Mouse (Mus musculus): Measurements from ENCODE around the gene Kifc3. TPM values are rescaled to one million over a fixed set of nuclear protein-coding genes. Genes with fewer than 3 reads are reported as not detected.
"Not testable (repeated sequence)": the region's sequence is repeated elsewhere in the genome, so short reads cannot be mapped to it uniquely, and the experiment has no call there.

Gene Kifc3
- polyA plus RNA-seq, 1 experiment from 2014 or later: 17.9 TPM

DNA sequence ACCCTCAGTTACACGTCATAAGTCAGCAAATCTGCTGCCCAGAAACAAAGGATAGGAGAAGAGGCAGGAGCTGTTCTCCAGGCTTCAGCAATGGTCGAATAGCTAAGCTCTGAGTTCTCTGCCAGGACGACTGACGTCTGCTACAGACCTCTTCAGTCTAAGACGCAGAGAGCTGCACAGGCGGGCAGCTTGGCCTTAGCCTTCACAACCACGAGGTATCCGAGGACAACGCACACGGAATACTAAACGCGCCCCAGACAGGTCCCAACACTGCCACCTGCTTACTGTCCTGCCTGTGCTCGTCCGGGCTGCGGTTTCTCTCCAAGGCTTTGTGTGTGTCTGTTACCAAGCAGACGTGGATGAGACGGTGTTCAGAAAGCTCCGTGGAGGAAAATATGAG is 26.8 kb downstream of the Kifc3 start:
- no peaks in the 10 kb centered on the region for H3K9me3 ChIP-seq (replicated peaks)
- H3K27me3 ChIP-seq: no peaks in the 10 kb centered on the region
- H3K27ac ChIP-seq (replicated peaks): peak overlapping the region; percentile 60
- no peak overlapping the region for H3K9ac ChIP-seq
- no peak overlapping the region for H3K4me3 ChIP-seq (replicated peaks)
- ATAC-seq (ENCODE audit: insufficient number of reproducible peaks, low FRiP score, low TSS enrichment, low read depth): peak; percentile 41; the same call in 1 of the 2 replicates
- WGBS: 45% methylated on average over 18 of the region's 18 CpGs
- no peaks in the 10 kb centered on the region for H3K36me3 ChIP-seq
- 0 out of 2 replicates have a peak, but pooled peaks cover 4% of the 10 kb centered on the region for H3K4me1 ChIP-seq
- H3K4me2 ChIP-seq (replicated peaks): no peak overlapping the region; the same call in 1 of the 2 replicates

DNA sequence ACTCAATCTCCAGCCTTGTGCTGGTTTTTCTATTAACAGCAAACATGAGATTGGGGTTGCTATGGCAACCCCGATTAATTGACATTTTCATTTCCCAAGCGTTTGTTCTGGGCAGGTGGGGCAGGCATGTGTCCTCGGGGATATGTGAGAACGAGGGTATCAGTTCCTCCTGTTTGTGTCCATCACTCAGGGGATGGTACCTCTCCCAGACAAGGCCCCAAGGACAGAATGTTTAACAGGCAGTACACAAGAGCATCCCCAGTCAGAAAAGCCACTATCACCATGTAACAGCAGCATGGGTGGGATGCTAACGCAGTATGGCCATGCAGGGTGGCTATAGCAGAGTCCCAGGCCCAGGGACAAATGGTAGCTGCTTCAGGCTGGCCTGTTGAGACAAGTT is 27.3 kb downstream of the Kifc3 start:
- no peaks in the 10 kb centered on the region for H3K27me3 ChIP-seq
- no peak for ATAC-seq (ENCODE audit: insufficient number of reproducible peaks, low FRiP score, low TSS enrichment, low read depth)
- H3K4me1 ChIP-seq: 0 out of 2 replicates have a peak, but pooled peaks cover 4% of the 10 kb centered on the region
- no peak overlapping the region for H3K4me2 ChIP-seq (replicated peaks)
- no peak overlapping the region for H3K9ac ChIP-seq
- H3K9me3 ChIP-seq (replicated peaks): no peaks in the 10 kb centered on the region
- H3K4me3 ChIP-seq (replicated peaks): no peak overlapping the region
- H3K27ac ChIP-seq (replicated peaks): 0 out of 2 replicates have a peak overlapping the region, but pooled peaks have one; percentile 60
- H3K36me3 ChIP-seq: no peaks in the 10 kb centered on the region
- WGBS: 52% methylated on average over 5 of the region's 5 CpGs

DNA sequence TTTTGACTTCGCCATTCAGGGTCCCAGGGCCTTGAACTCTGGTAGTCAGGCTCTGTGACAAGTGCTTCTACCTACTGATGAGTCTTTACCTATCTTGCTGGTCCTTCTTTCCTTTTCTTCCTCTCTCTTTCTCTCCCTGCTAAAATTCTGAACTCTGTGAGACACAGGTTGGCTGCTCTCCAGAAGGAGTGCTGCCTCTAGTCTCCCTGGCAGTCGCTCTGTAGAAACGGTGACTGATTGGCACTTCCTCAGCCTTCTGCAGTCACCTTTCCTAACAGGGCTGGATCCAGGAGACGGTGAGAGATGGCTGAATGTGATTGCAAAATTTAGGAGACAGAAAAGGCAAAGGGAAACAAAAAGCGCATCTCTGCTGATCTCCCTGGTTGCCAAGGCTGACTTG is 30.2 kb downstream of the Kifc3 start:
- ATAC-seq (ENCODE audit: insufficient number of reproducible peaks, low FRiP score, low TSS enrichment, low read depth): no peak
- no peaks in the 10 kb centered on the region for H3K9me3 ChIP-seq (replicated peaks)
- H3K4me2 ChIP-seq (replicated peaks): no peak overlapping the region
- 60% methylated on average over 5 of the region's 5 CpGs for WGBS
- no peak overlapping the region for H3K27ac ChIP-seq (replicated peaks)
- 0 out of 2 replicates have a peak, but pooled peaks cover 4% of the 10 kb centered on the region for H3K4me1 ChIP-seq
- no peak overlapping the region for H3K9ac ChIP-seq
- no peaks in the 10 kb centered on the region for H3K27me3 ChIP-seq
- H3K36me3 ChIP-seq: no peaks in the 10 kb centered on the region
- no peak overlapping the region for H3K4me3 ChIP-seq (replicated peaks)

DNA sequence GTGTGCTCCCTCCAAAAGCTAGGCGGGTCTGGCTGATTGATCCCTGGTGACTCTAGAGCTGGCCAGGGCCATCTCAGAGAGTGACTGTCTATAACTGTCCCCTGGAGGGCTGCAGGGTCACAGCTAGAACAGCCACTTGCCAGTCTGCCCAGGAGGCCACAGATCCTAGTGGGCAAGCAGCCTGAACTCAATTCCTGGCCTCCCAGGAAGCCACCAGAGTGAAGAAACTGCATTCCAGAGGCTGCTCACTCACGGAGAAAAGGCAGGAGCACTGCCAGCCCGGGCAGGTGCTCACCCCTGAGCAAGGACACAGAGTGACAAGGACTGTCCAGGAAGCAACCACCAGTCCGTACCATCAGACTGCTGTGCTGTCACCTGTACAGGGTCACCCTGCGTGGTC is 34.9 kb downstream of the Kifc3 start:
- Histone ChIP-seq H3K4me3 (replicated peaks) (no peak overlapping the region), H3K9me3 (replicated peaks) (no peaks in the 10 kb centered on the region), H3K27me3 (no peaks in the 10 kb centered on the region), H3K36me3 (no peaks in the 10 kb centered on the region), H3K27ac (replicated peaks) (no peak overlapping the region), H3K4me2 (replicated peaks) (no peak overlapping the region), H3K4me1 (no peaks in the 10 kb centered on the region), H3K9ac (no peak overlapping the region)
- ATAC-seq (ENCODE audit: insufficient number of reproducible peaks, low FRiP score, low TSS enrichment, low read depth): no peak
- 55% methylated on average over 5 of the region's 5 CpGs for WGBS

DNA sequence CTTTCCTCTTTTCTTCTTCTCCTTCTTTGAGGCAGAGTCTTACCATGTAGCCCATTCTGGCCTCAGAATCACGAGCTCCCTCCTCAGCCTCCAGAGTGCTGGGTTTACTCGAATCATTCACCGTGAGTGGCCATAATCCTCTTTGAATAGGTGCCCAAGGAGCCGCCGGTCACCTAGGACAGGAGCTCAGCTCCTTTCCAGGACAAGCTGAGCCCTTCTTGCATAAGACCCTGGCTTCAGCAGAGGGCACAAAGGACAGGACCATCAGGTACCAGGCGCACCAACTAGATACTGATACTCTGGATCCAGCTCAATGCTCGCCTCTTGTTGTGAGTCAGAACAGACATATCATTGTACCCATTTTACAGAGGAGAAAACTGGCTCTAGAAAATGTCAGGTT is 36.2 kb downstream of the Kifc3 start:
- WGBS: 74% methylated on average over 7 of the region's 7 CpGs
- Histone ChIP-seq H3K9ac (no peak overlapping the region), H3K27me3 (no peaks in the 10 kb centered on the region), H3K4me3 (replicated peaks) (no peak overlapping the region), H3K4me2 (replicated peaks) (no peak overlapping the region), H3K27ac (replicated peaks) (no peak overlapping the region), H3K4me1 (no peaks in the 10 kb centered on the region), H3K36me3 (no peaks in the 10 kb centered on the region), H3K9me3 (replicated peaks) (no peaks in the 10 kb centered on the region)
- ATAC-seq (ENCODE audit: insufficient number of reproducible peaks, low FRiP score, low TSS enrichment, low read depth): no peak

DNA sequence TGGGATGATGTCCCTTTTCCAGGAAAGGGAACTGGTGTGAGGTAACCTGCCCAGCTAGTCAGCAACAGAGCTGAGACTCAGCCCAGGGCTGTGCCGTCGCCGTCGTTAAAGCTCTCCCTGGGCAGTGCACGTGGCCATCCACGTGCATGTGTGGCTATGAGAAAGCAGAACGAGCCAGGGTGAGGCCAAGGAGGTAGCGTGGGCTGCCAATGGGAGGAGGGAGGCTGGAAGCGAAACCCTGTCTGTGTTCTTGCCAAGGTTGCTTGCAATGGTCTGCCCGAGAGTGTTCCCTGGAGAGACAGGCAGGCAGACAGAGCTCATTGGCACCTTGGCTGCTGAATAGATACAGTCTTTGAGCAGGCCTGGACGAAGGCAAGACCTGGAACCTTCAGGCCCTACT is 36.7 kb downstream of the Kifc3 start:
- Histone ChIP-seq H3K27ac (replicated peaks) (no peak overlapping the region), H3K4me2 (replicated peaks) (no peak overlapping the region), H3K4me1 (no peaks in the 10 kb centered on the region), H3K9ac (no peak overlapping the region), H3K4me3 (replicated peaks) (no peak overlapping the region), H3K27me3 (no peaks in the 10 kb centered on the region), H3K9me3 (replicated peaks) (no peaks in the 10 kb centered on the region), H3K36me3 (no peaks in the 10 kb centered on the region)
- ATAC-seq (ENCODE audit: insufficient number of reproducible peaks, low FRiP score, low TSS enrichment, low read depth): no peak
- 65% methylated on average over 11 of the region's 11 CpGs for WGBS

DNA sequence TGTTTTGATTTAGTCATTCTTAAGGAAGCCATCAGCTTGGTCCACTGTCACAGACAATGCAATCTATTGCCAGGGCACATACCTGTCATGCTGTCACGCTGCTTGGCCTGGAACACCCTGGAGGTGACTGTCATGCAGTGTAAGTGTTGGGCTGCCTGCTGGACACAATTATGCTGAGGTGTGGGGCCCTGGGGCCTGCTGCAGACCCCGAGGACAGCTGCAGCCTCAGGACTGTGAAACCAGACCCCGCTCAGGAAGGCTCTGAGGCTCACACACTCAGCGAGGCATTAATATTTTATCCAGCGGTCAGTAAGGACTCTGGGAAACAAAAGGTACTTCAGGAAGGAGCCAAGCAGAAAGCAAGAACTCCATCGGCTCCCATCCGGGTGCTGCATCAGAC is 38.1 kb downstream of the Kifc3 start:
- no peak for ATAC-seq (ENCODE audit: insufficient number of reproducible peaks, low FRiP score, low TSS enrichment, low read depth)
- 32% methylated on average over 7 of the region's 7 CpGs for WGBS
- Histone ChIP-seq H3K4me3 (replicated peaks) (no peak overlapping the region), H3K36me3 (no peaks in the 10 kb centered on the region), H3K9ac (no peak overlapping the region), H3K4me2 (replicated peaks) (no peak overlapping the region), H3K27ac (replicated peaks) (no peak overlapping the region), H3K9me3 (replicated peaks) (no peaks in the 10 kb centered on the region), H3K27me3 (no peaks in the 10 kb centered on the region), H3K4me1 (no peaks in the 10 kb centered on the region)

DNA sequence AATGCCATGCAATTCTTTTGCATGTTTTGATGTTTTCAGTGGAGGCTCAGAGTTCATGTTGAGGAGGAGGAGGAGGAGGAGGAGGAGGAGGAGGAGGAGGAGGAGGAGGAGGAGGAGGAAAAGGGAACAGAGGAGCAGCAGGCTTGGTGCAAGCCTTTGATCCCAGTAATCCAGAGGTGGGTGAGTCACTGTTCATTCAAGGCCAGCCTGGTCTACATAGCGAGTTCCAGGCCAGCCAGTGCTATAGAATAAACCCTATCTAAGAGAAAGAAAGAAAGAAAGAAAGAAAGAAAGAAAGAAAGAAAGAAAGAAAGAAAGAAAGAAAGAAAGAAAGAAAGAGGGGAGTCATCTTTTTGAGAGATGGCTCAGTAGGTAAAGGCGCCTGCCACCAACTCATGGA is 38.6 kb downstream of the Kifc3 start:
- H3K4me1 ChIP-seq; ATAC-seq (ENCODE audit: insufficient number of reproducible peaks, low FRiP score, low TSS enrichment, low read depth); H3K27ac ChIP-seq (replicated peaks); H3K4me3 ChIP-seq (replicated peaks); H3K4me2 ChIP-seq (replicated peaks); H3K9ac ChIP-seq; H3K9me3 ChIP-seq (replicated peaks); H3K36me3 ChIP-seq; H3K27me3 ChIP-seq: not testable (repeated sequence)
- WGBS: 93% methylated on average over 2 of the region's 2 CpGs

DNA sequence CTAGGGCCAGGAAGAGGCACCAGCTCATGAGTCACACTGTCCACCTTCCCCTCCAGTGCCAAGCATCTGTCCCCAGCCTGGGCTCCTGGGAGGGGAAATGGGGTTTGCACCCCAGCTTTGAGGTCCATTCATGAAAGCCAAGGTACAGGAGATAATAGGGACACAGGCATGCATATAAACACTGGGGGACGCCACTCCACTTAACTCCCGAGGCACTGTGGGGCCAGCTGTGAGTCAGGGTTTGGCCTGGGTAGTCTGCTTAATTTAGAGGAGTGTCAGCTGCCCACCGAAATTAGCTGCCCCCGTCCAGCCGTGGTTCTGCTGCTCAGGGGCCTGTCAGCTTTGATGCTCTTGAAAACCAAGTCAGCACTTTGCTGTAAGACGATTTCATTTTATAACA is 39.8 kb downstream of the Kifc3 start:
- Histone ChIP-seq H3K36me3 (no peaks in the 10 kb centered on the region), H3K9ac (no peak overlapping the region), H3K4me2 (replicated peaks) (no peak overlapping the region), H3K27ac (replicated peaks) (no peak overlapping the region), H3K27me3 (no peaks in the 10 kb centered on the region), H3K9me3 (replicated peaks) (no peaks in the 10 kb centered on the region), H3K4me1 (no peaks in the 10 kb centered on the region), H3K4me3 (replicated peaks) (no peak overlapping the region)
- no peak for ATAC-seq (ENCODE audit: insufficient number of reproducible peaks, low FRiP score, low TSS enrichment, low read depth)
- 54% methylated on average over 6 of the region's 6 CpGs for WGBS

DNA sequence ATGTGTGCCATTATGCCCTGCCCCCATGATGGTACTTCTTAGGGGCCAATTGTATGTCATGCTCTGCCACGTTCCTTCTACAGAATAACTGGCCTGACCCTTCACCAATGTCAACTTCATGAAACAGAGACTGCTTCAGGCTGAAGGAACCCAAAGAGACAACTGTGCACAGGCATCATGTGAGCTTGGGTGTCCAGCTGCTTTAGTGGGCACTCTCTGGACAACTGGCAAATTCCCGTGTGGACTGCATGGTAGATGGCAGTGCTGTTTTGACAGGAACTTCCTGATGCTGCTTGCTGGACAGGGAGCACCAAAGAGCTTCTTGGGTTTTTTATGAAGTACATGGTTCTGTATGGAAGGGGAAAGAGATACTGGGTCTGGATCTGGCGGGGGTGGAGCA is 43.3 kb downstream of the Kifc3 start:
- no peaks in the 10 kb centered on the region for H3K36me3 ChIP-seq
- H3K4me1 ChIP-seq: 0 out of 2 replicates have a peak, but pooled peaks cover 7% of the 10 kb centered on the region
- no peak overlapping the region for H3K4me3 ChIP-seq (replicated peaks)
- no peaks in the 10 kb centered on the region for H3K9me3 ChIP-seq (replicated peaks)
- no peak for ATAC-seq (ENCODE audit: insufficient number of reproducible peaks, low FRiP score, low TSS enrichment, low read depth)
- H3K27me3 ChIP-seq: no peaks in the 10 kb centered on the region
- no peak overlapping the region for H3K9ac ChIP-seq
- no peak overlapping the region for H3K4me2 ChIP-seq (replicated peaks)
- 70% methylated on average over 3 of the region's 3 CpGs for WGBS
- H3K27ac ChIP-seq (replicated peaks): no peak overlapping the region

DNA sequence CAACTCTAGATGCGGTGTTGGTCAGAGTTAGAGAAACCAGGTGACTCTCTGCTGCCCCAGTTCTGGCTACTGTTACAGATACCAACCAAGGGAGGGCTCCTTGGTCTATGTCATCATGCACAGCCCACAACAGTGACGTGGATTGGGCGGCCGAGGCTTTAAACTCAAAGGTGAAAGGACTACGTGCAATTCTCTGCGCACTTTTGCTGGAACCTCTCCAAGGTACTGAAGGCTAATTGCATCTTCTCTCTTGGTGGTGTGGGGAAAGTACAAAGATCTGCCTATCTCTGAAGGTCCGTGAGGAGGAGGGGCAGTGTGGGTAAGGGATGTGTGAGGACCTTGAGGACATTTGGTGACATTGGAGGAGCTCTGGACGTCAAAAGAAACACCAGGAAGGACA is 44.0 kb downstream of the Kifc3 start:
- no peak overlapping the region for H3K4me2 ChIP-seq (replicated peaks)
- H3K27ac ChIP-seq (replicated peaks): no peak overlapping the region
- 74% methylated on average over 8 of the region's 8 CpGs for WGBS
- H3K4me1 ChIP-seq: 0 out of 2 replicates have a peak, but pooled peaks cover 7% of the 10 kb centered on the region
- H3K9ac ChIP-seq: no peak overlapping the region
- no peaks in the 10 kb centered on the region for H3K9me3 ChIP-seq (replicated peaks)
- H3K4me3 ChIP-seq (replicated peaks): no peak overlapping the region
- no peak for ATAC-seq (ENCODE audit: insufficient number of reproducible peaks, low FRiP score, low TSS enrichment, low read depth)
- no peaks in the 10 kb centered on the region for H3K27me3 ChIP-seq
- H3K36me3 ChIP-seq: no peaks in the 10 kb centered on the region

DNA sequence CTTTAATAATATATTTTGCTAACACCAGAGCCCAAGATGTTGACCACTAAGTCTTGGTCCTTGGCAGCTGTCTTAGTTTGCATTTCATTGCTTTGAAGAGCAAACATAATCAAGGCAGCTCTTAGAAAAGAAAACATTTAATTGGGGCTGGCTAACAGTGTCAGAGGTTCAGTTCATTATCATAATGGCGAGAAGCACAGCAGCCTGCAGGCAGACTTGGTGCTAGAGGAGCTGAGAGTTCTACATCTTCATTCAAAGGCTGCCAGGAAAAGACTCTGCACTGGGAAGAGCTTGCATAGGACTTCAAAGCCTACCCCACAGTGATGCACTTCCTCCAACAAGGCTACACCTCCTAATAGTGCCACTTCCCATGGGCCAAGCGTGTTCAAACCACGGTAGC is 45.5 kb downstream of the Kifc3 start:
- no peaks in the 10 kb centered on the region for H3K9me3 ChIP-seq (replicated peaks)
- 71% methylated on average over 3 of the region's 3 CpGs for WGBS
- H3K4me2 ChIP-seq (replicated peaks): no peak overlapping the region
- no peak overlapping the region for H3K9ac ChIP-seq
- H3K36me3 ChIP-seq: no peaks in the 10 kb centered on the region
- H3K27ac ChIP-seq (replicated peaks): no peak overlapping the region
- H3K4me1 ChIP-seq: 0 out of 2 replicates have a peak, but pooled peaks cover 7% of the 10 kb centered on the region
- no peaks in the 10 kb centered on the region for H3K27me3 ChIP-seq
- ATAC-seq (ENCODE audit: insufficient number of reproducible peaks, low FRiP score, low TSS enrichment, low read depth): no peak
- no peak overlapping the region for H3K4me3 ChIP-seq (replicated peaks)
